10 mouse cellular contexts compared by ENCODE assay signal in genomic region chr11:118368330-118368729, GRCm38 (mm10). TPM values are rescaled to one million over a fixed set of nuclear protein-coding genes. Genes with fewer than 3 reads are reported as not detected.
DNase-seq lines count a peak whose midpoint lies in the region; ATAC-seq and TF ChIP-seq lines count a peak whose summit lies in the region.
"Had no signal": no experiment of that assay in that cellular context is flagged by ENCODE, and none has a peak within 500 bp of the region (broad histone marks: within the 10 kb centered on the region; RNA-seq: fewer than 3 reads in every experiment).

No protein-coding gene starts in this region.

- 64% methylated on average over 3 of the region's 3 CpGs for WGBS in hindbrain, embryonic 16.5 days

- no peaks in the 10 kb centered on the region for H3K9me3 ChIP-seq in E14TG2a.4 (ENCODE audit: low read length)
- no peaks in the 10 kb centered on the region for H3K9me3 ChIP-seq in hindbrain, embryonic 16.5 days (ENCODE audit: control insufficient read depth, low read length)
- H3K9me3 ChIP-seq: lung, embryonic 15.5 days had no signal

- peak; percentile 65 for TF ChIP-seq CTCF in layer of hippocampus, adult 2 months (conservative IDR thresholded peaks at IDR 0.05)
- TF ChIP-seq CTCF in E14TG2a.4 (conservative IDR thresholded peaks at IDR 0.05; ENCODE audit: low read length), result peak; percentile 78

- H3K4me3 ChIP-seq in layer of hippocampus, adult 2 months, result no peak overlapping the region
- H3K4me3 ChIP-seq in E14TG2a.4 (replicated peaks; ENCODE audit: low read length), result no peak overlapping the region
- H3K4me3 ChIP-seq in hindbrain, embryonic 16.5 days (ENCODE audit: low read length), result no peak overlapping the region
- H3K4me3 ChIP-seq: lung, embryonic 15.5 days had no signal

- intact Hi-C loops in heart, postnatal 25 days (cut with DNase I), result no loop called here

- no peaks in the 10 kb centered on the region for H3K36me3 ChIP-seq in E14TG2a.4 (ENCODE audit: insufficient read depth, low read length)
- H3K36me3 ChIP-seq in hindbrain, embryonic 16.5 days (ENCODE audit: control insufficient read depth, insufficient read depth, low read length), result no peaks in the 10 kb centered on the region
- H3K36me3 ChIP-seq: lung, embryonic 15.5 days had no signal

- DNase-seq in layer of hippocampus, adult 2 months (ENCODE audit: low spot score in 2 of 2), result no peak
- no peak for DNase-seq in layer of hippocampus, postnatal 25 days (ENCODE audit: extremely low spot score in 1 of 2, low spot score in 1 of 2)
- peak; percentile 88 for DNase-seq in ZHBTc4 (ENCODE audit: low read depth, low spot score)
- peak; percentile 36 to 40 for DNase-seq in natural killer cell, adult 2 months (ENCODE audit: low spot score in 2 of 2)
- DNase-seq in heart, postnatal 25 days (ENCODE audit: low spot score), result no peak
- DNase-seq: cerebellum, postnatal 36 days had no signal

- ATAC-seq in hindbrain, embryonic 16.5 days, result no peak

- no peak overlapping the region for H3K27ac ChIP-seq in layer of hippocampus, adult 2 months
- H3K27ac ChIP-seq in hindbrain, embryonic 16.5 days (ENCODE audit: low read depth, low read length), result no peak overlapping the region
- H3K27ac ChIP-seq: lung, embryonic 15.5 days had no signal

- H3K9ac ChIP-seq in hindbrain, embryonic 16.5 days (ENCODE audit: low read depth, low read length), result no peak overlapping the region
- H3K9ac ChIP-seq: lung, embryonic 15.5 days had no signal

- peaks cover 40% of the 10 kb centered on the region for H3K4me1 ChIP-seq in E14TG2a.4 (replicated peaks; ENCODE audit: low read depth, low read length)
- peaks cover 2% of the 10 kb centered on the region; the same call in 1 of the 2 replicates for H3K4me1 ChIP-seq in hindbrain, embryonic 16.5 days (ENCODE audit: control insufficient read depth, insufficient read depth, low read depth, low read length)

- H3K4me2 ChIP-seq in hindbrain, embryonic 16.5 days (ENCODE audit: low read length), result no peak overlapping the region
- H3K4me2 ChIP-seq: lung, embryonic 15.5 days had no signal

- H3K27me3 ChIP-seq in E14TG2a.4 (ENCODE audit: insufficient read depth, low read length), result peaks cover 17% of the 10 kb centered on the region
- H3K27me3 ChIP-seq in hindbrain, embryonic 16.5 days (replicated peaks; ENCODE audit: control insufficient read depth, insufficient read depth, low read length), result no peaks in the 10 kb centered on the region
- H3K27me3 ChIP-seq: lung, embryonic 15.5 days had no signal

RNA-seq across cellular contexts. Expression of gene Timp2, which starts 12.8 kb away (rescaled TPM):
- total RNA-seq in layer of hippocampus, adult 2 months (2021), result 100 to 1,000 TPM; 168 to 196 TPM
- total RNA-seq in layer of hippocampus, postnatal 25 days (2021), result 100 to 1,000 TPM; 183 to 222 TPM
- polyA plus RNA-seq in hindbrain, embryonic 16.5 days (2015; fragmentation: Nextera tagmentation; extraction: Ambion mirVana), result 95.2 and 97.8 TPM in 2 replicates
- 100 to 1,000 TPM; 121 to 138 TPM for total RNA-seq in heart, postnatal 25 days (2021)

RNA-seq across cellular contexts. Expression of gene Cep295nl, which starts 26.0 kb away (rescaled TPM):
- 1 to 10 TPM; 1.1 to 1.6 TPM for total RNA-seq in layer of hippocampus, adult 2 months (2021)
- under 1 TPM; 0.57 to 0.99 TPM for total RNA-seq in layer of hippocampus, postnatal 25 days (2021)
- polyA plus RNA-seq in hindbrain, embryonic 16.5 days (2015; fragmentation: Nextera tagmentation; extraction: Ambion mirVana), result 0.15 and 0.17 TPM in 2 replicates
- 1 to 10 TPM in 1 of 2 experiments, under 1 TPM in 1; 0.84 to 1.1 TPM for total RNA-seq in heart, postnatal 25 days (2021)
- polyA plus RNA-seq: small intestine, adult 2 months had no signal

RNA-seq across cellular contexts. Expression of gene Lgals3bp, which starts 33.6 kb away (rescaled TPM):
- total RNA-seq in layer of hippocampus, adult 2 months (2021), result 10 to 100 TPM; 17.8 to 18.3 TPM
- total RNA-seq in layer of hippocampus, postnatal 25 days (2021), result 10 to 100 TPM; 13.5 to 14.2 TPM
- 7.1 and 8.1 TPM in 2 replicates for polyA plus RNA-seq in hindbrain, embryonic 16.5 days (2015; fragmentation: Nextera tagmentation; extraction: Ambion mirVana)
- total RNA-seq in heart, postnatal 25 days (2021), result 10 to 100 TPM; 19.2 to 24.0 TPM

RNA-seq across cellular contexts. Expression of gene Cant1, which starts 50.6 kb away (rescaled TPM):
- total RNA-seq in layer of hippocampus, adult 2 months (2021), result 10 to 100 TPM; 38.0 to 40.5 TPM
- 10 to 100 TPM; 38.7 to 39.0 TPM for total RNA-seq in layer of hippocampus, postnatal 25 days (2021)
- 25.7 and 29.1 TPM in 2 replicates for polyA plus RNA-seq in hindbrain, embryonic 16.5 days (2015; fragmentation: Nextera tagmentation; extraction: Ambion mirVana)
- 10 to 100 TPM; 16.0 to 17.2 TPM for total RNA-seq in heart, postnatal 25 days (2021)

RNA-seq across cellular contexts. Expression of gene C1qtnf1, which starts 59.7 kb away (rescaled TPM):
- total RNA-seq in layer of hippocampus, adult 2 months (2021), result 1 to 10 TPM; 3.0 to 3.9 TPM
- total RNA-seq in layer of hippocampus, postnatal 25 days (2021), result 1 to 10 TPM; 2.7 to 3.2 TPM
- 4.4 and 7.0 TPM in 2 replicates for polyA plus RNA-seq in hindbrain, embryonic 16.5 days (2015; fragmentation: Nextera tagmentation; extraction: Ambion mirVana)
- 10 to 100 TPM; 17.7 to 31.0 TPM for total RNA-seq in heart, postnatal 25 days (2021)

Comparison
In these comparisons a context has a peak if more than half of its experiments do, and no peak if none do; other contexts are left out.
1. DNase-seq: peak in ZHBTc4 (single experiment) and natural killer cell, adult 2 months (2 of 2); none in layer of hippocampus, adult 2 months (0 of 2), layer of hippocampus, postnatal 25 days (0 of 2) and heart, postnatal 25 days (single experiment).